16 mouse cellular contexts compared by ENCODE assay signal in genomic region chr11:68062116-68062515, GRCm38 (mm10).
"Had no signal": no experiment of that assay in that cellular context is flagged by ENCODE, and none has a peak within 500 bp of the region (broad histone marks: within the 10 kb centered on the region; RNA-seq: fewer than 3 reads in every experiment).

No protein-coding gene starts in this region.

- H3K27ac ChIP-seq: limb, embryonic 15.5 days; liver, embryonic 12.5 days; midbrain, embryonic 10.5 days; neural tube, embryonic 15.5 days had no signal

- H3K4me2 ChIP-seq: kidney, embryonic 15.5 days; limb, embryonic 15.5 days; liver, embryonic 12.5 days; lung, embryonic 14.5 days; neural tube, embryonic 15.5 days had no signal

- DNase-seq: kidney, postnatal 25 days; layer of hippocampus, adult 9-11 months; layer of hippocampus, postnatal 36 days; left cerebral cortex, postnatal 4 days; lung, embryonic 14.5 days; lung, postnatal 10 days; lung, postnatal 4 days; midbrain, embryonic 14.5 days; thymus, adult 18-20 months; thymus, postnatal 14 days had no signal

- H3K27me3 ChIP-seq: kidney, embryonic 15.5 days; limb, embryonic 15.5 days; liver, embryonic 12.5 days; neural tube, embryonic 15.5 days had no signal

- ATAC-seq: liver, embryonic 12.5 days had no signal

- H3K4me3 ChIP-seq: kidney, embryonic 15.5 days; limb, embryonic 15.5 days; liver, embryonic 12.5 days; midbrain, embryonic 10.5 days; myocyte; neural tube, embryonic 15.5 days had no signal

- H3K9ac ChIP-seq: kidney, embryonic 15.5 days; limb, embryonic 15.5 days; liver, embryonic 12.5 days; lung, embryonic 14.5 days; neural tube, embryonic 15.5 days had no signal

- H3K36me3 ChIP-seq: kidney, embryonic 15.5 days; limb, embryonic 15.5 days; liver, embryonic 12.5 days; midbrain, embryonic 10.5 days; neural tube, embryonic 15.5 days had no signal

- H3K4me1 ChIP-seq: neural tube, embryonic 15.5 days had no signal

- H3K9me3 ChIP-seq: kidney, embryonic 15.5 days; limb, embryonic 15.5 days; liver, embryonic 12.5 days; midbrain, embryonic 10.5 days; neural tube, embryonic 15.5 days had no signal
